Mouse (Mus musculus) large intestine, adult 2 months (tissue): ENCODE data around the gene Serpina3n. TPM values are rescaled to one million over a fixed set of nuclear protein-coding genes. Genes with fewer than 3 reads are reported as not detected.
"Not testable (repeated sequence)": the region's sequence is repeated elsewhere in the genome, so short reads cannot be mapped to it uniquely, and the experiment has no call there.

ENCODE experiments used
- DNase-seq: peaks from one replicate; pipeline ENCODE4 v3.0.0-alpha.2; 2012; ENCODE audit warnings: low read depth, low spot score
- WGBS: fragments of 180-500 bp; shearing (Covaris S2); methylation state at CpG from one replicate; pipeline ENCODE4 v1.1.7; 2018; 5-methylcytosine and 5-hydroxymethylcytosine counted together
- polyA plus RNA-seq: library from polyadenylated mRNA; depleted of rRNA; stranded (reverse); fragments of >200 nt; gene quantifications from 2 replicates; pipeline ENCODE4 v1.2.3, GENCODE M21; 2012; rRNA removed

Serpina3n gene
- 22.7 and 28.5 TPM in 2 replicates for polyA plus RNA-seq

- DNase-seq = no peak
- WGBS = 51% methylated on average over 4 of the region's 4 CpGs
Measured at GRCm38 (mm10) chr12:104406454-104406885, at the start of gene Serpina3n. TSS of gene Serpina3n (plus strand) at chr12:104406729.

- 80% methylated on average over 3 of the region's 3 CpGs for WGBS
Measured at GRCm38 (mm10) chr12:104369986-104370385, 36.5 kb upstream of the Serpina3n start.

GRCm38 (mm10) chr12:104377179-104377578 lies 29.4 kb upstream of the Serpina3n start:
- WGBS = 75% methylated on average over 5 of the region's 5 CpGs
- not testable (repeated sequence) for DNase-seq

More at GRCm38 (mm10) chr12:104369986-104370385, 36.5 kb upstream of the Serpina3n start:
- DNase-seq = no peak

GRCm38 (mm10) chr12:104378351-104378750 lies 28.2 kb upstream of the Serpina3n start:
- not testable (repeated sequence) for DNase-seq
- WGBS = 53% methylated on average over 2 of the region's 2 CpGs

GRCm38 (mm10) chr12:104378815-104379214 lies 27.7 kb upstream of the Serpina3n start:
- not testable (repeated sequence) for DNase-seq
- WGBS = 57% methylated on average over 5 of the region's 5 CpGs

GRCm38 (mm10) chr12:104379856-104380255 lies 26.7 kb upstream of the Serpina3n start:
- 94% methylated on average over 11 of the region's 11 CpGs for WGBS
- no peak for DNase-seq

- not testable (repeated sequence) for DNase-seq
- 90% methylated on average over 8 of the region's 8 CpGs for WGBS
Measured at GRCm38 (mm10) chr12:104381071-104381604, 25.4 kb upstream of the Serpina3n start.

GRCm38 (mm10) chr12:104385987-104386386 lies 20.5 kb upstream of the Serpina3n start:
- not testable (repeated sequence) for DNase-seq

GRCm38 (mm10) chr12:104386878-104387277 lies 19.7 kb upstream of the Serpina3n start:
- WGBS = 49% methylated on average over 2 of the region's 2 CpGs
- DNase-seq = not testable (repeated sequence)

- no peak for DNase-seq
Measured at GRCm38 (mm10) chr12:104388477-104388876, 18.1 kb upstream of the Serpina3n start.

GRCm38 (mm10) chr12:104391057-104391456 lies 15.5 kb upstream of the Serpina3n start:
- DNase-seq = not testable (repeated sequence)

GRCm38 (mm10) chr12:104403968-104404367 lies 2.6 kb upstream of the Serpina3n start:
- WGBS = 42% methylated on average over 5 of the region's 5 CpGs
- no peak for DNase-seq

More at GRCm38 (mm10) chr12:104391057-104391456, 15.5 kb upstream of the Serpina3n start:
- WGBS = 41% methylated on average over 2 of the region's 2 CpGs

- 69% methylated on average over 6 of the region's 6 CpGs for WGBS
- DNase-seq = no peak
Measured at GRCm38 (mm10) chr12:104412507-104412906, 6.0 kb downstream of the Serpina3n start.

GRCm38 (mm10) chr12:104414576-104414975 lies 8.0 kb downstream of the Serpina3n start:
- 40% methylated on average over 2 of the region's 2 CpGs for WGBS
- no peak for DNase-seq

- 33% methylated on average over 6 of the region's 6 CpGs for WGBS
- no peak for DNase-seq
Measured at GRCm38 (mm10) chr12:104415625-104416315, 9.2 kb downstream of the Serpina3n start.

GRCm38 (mm10) chr12:104418340-104419135 lies 12.0 kb downstream of the Serpina3n start:
- peak; percentile 25 for DNase-seq
- WGBS = 16% methylated on average over 17 of the region's 17 CpGs

- no peak for DNase-seq
- 5% methylated on average over 2 of the region's 2 CpGs for WGBS
Measured at GRCm38 (mm10) chr12:104419136-104419462, 12.6 kb downstream of the Serpina3n start.

- no peak for DNase-seq
- WGBS = 51% methylated on average over 11 of the region's 11 CpGs
Measured at GRCm38 (mm10) chr12:104422615-104423392, 16.3 kb downstream of the Serpina3n start.

GRCm38 (mm10) chr12:104425591-104425990 lies 19.1 kb downstream of the Serpina3n start:
- WGBS = 76% methylated on average over 3 of the region's 3 CpGs
- DNase-seq = no peak

GRCm38 (mm10) chr12:104426915-104427314 lies 20.4 kb downstream of the Serpina3n start:
- DNase-seq = no peak
- WGBS = 3% methylated on average over 7 of the region's 7 CpGs
